Mouse (Mus musculus) stomach, embryonic 14.5 days (tissue): Measurements from ENCODE around the gene Gm21969. TPM values are rescaled to one million over a fixed set of nuclear protein-coding genes. Genes with fewer than 3 reads are reported as not detected.
A peak's percentile ranks its signal among the peaks of the same experiment; 100 is the strongest.

Experiments
- ATAC-seq: fragments of 200-750 bp; cut with Nextera tagmentation; 2 replicates; pipeline ENCODE4 v1.8.0; 2017; ENCODE audit warnings: low read depth, moderate TSS enrichment; ENCODE audit not compliant: insufficient number of reproducible peaks, insufficient read depth, low FRiP score
- H3K27ac ChIP-seq: fragments of 300-500 bp; sonication (generic); 2 replicates; pipeline ENCODE4 v1.5.1; 2014; ENCODE audit warnings: mild to moderate bottlenecking, low read length, moderate library complexity, mixed read lengths
- H3K27me3 ChIP-seq: fragments of 300-500 bp; sonication (generic); 2 replicates; pipeline ENCODE4 v1.6.1; 2014; ENCODE audit warnings: low read length, control low read depth, mixed read lengths; ENCODE audit not compliant: control insufficient read depth, insufficient read depth
- H3K36me3 ChIP-seq: fragments of 300-500 bp; sonication (generic); 2 replicates; pipeline ENCODE4 v1.6.1; 2014; ENCODE audit warnings: mild to moderate bottlenecking, control low read depth, low read length, moderate library complexity, mixed read lengths; ENCODE audit not compliant: control insufficient read depth, insufficient read depth
- H3K4me1 ChIP-seq: fragments of 300-500 bp; sonication (generic); 2 replicates; pipeline ENCODE4 v1.6.1; 2014; ENCODE audit warnings: low read length, control low read depth, mixed read lengths; ENCODE audit not compliant: control insufficient read depth, insufficient read depth
- H3K4me2 ChIP-seq: fragments of 300-500 bp; sonication (generic); replicated peaks from 2 replicates; pipeline ENCODE4 v1.6.1; 2014; ENCODE audit warnings: low read depth, low read length, control low read depth
- H3K4me3 ChIP-seq: fragments of 300-500 bp; sonication (generic); 2 replicates; pipeline ENCODE4 v1.5.1; 2014; ENCODE audit warnings: low read depth, low read length, control low read depth
- H3K9ac ChIP-seq: fragments of 300-500 bp; sonication (generic); replicated peaks from 2 replicates; pipeline ENCODE4 v1.6.1; 2014; ENCODE audit warnings: low read depth, mild to moderate bottlenecking, control low read depth, low read length, moderate library complexity, mixed read lengths
- H3K9me3 ChIP-seq: fragments of 300-500 bp; sonication (generic); 2 replicates; pipeline ENCODE4 v1.6.1; 2016; ENCODE audit warnings: low read depth, low read length, control low read depth; ENCODE audit not compliant: control insufficient read depth
- WGBS: fragments of 180-500 bp; shearing (Covaris S2); extraction: QIAGEN DNeasy Blood & Tissue Kit; methylation state at CpG from one replicate; pipeline ENCODE4 v1.1.7; 2014; 5-methylcytosine and 5-hydroxymethylcytosine counted together
- polyA plus RNA-seq: library from polyadenylated mRNA; unstranded; fragments of >200 nt; fragmentation: Nextera tagmentation; extraction: Ambion mirVana; gene quantifications from 2 replicates; pipeline ENCODE4 v1.2.1, GENCODE M21; 2014

The Gm21969 gene
- polyA plus RNA-seq, 1 experiment from 2014 or later = not detected

DNA sequence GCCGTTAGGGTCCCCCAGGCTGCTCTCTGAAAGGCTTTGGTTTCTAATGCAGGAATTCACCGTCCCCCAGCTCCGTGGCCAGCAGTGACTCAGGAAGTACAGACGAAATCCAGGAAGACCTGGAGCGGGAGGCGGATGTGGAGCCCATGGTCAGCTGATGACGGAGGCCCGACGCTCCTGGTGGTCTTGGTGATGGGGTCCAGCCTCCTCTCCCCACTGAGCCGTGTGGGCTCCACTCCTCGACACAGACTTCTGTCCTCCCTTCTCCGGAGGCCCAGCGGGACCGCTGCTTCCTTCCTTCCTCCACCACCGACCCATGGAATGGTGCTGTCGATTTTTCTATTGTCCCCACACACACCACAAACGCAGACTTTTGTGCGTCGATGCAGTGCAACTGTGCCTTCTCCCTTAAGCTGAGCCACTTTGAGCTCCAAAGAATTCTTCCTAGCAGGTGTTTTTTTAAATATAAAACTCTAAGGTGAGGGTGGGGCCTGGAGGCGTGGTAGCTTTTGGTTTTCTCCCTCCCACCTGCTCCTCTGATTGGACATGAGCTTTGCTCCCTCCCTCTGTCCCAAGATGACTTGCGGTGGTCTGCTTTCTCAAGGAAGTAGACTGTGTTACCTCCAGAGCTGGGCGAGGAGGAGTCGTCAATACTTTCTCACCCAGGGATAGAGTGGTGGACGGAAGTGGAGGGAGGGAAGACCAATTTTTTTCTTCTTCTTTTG is 13.5 kb downstream of the Gm21969 start:
- H3K4me1 ChIP-seq = no peaks in the 10 kb centered on the region
- peak overlapping the region; percentile 69; the same call in 1 of the 2 replicates for H3K27ac ChIP-seq
- no peaks in the 10 kb centered on the region for H3K27me3 ChIP-seq
- peak overlapping the region; percentile 37 for H3K9ac ChIP-seq
- ATAC-seq = peak; percentile 86
- peaks cover 19% of the 10 kb centered on the region for H3K36me3 ChIP-seq
- H3K9me3 ChIP-seq = 0 out of 2 replicates have a peak, but pooled peaks cover 4% of the 10 kb centered on the region
- H3K4me3 ChIP-seq = peak overlapping the region; percentile 32
- H3K4me2 ChIP-seq = peak overlapping the region; percentile 50
- WGBS = 14% methylated on average over 24 of the region's 24 CpGs

DNA sequence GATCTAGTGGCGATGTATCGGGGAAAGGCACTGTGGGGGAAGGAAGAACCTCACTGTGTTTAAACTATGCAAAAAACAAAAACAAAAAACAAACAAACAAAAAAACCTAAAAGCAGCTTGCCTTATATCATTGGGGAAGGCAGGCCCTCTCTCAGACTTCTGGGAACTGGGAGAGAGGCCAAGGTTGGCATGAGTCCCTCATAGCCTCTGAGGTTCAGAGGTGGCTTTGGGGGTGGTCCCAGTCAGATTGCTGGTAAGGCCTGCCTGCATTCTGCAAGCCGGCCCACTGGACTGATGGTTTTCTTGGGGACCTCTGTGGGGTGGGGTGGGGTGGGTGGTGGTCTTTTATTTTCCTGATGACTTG is 14.0 kb downstream of the Gm21969 start:
- 45% methylated on average over 3 of the region's 3 CpGs for WGBS
- H3K27me3 ChIP-seq = no peaks in the 10 kb centered on the region
- 0 out of 2 replicates have a peak, but pooled peaks cover 4% of the 10 kb centered on the region for H3K9me3 ChIP-seq
- peak overlapping the region; percentile 21; the same call in 1 of the 2 replicates for H3K27ac ChIP-seq
- H3K9ac ChIP-seq = no peak overlapping the region
- peak overlapping the region; percentile 32; the same call in 1 of the 2 replicates for H3K4me3 ChIP-seq
- peaks cover 19% of the 10 kb centered on the region for H3K36me3 ChIP-seq
- 0 out of 2 replicates have a peak overlapping the region, but pooled peaks have one; percentile 8 for H3K4me2 ChIP-seq
- no peaks in the 10 kb centered on the region for H3K4me1 ChIP-seq
- no peak for ATAC-seq

DNA sequence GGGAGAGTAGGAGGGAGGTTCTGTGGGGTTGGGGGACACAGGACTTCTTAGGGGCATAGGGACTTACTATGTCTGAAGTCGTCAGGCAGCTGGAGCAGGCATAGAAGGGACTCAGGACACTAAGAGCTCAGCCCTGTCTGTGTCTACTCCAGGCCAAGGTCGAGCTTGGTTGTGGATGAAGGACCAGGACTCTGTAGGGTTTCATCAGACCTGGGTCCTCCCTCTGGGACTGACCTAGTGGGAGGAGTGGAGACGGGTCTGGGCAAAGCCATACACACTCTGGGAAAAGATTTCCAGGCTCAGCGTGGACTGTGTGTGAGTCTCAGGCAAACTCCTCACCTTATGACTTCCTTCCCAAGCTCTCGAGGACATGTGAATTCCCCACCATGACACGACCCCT is 16.8 kb downstream of the Gm21969 start:
- H3K9ac ChIP-seq = no peak overlapping the region
- H3K27me3 ChIP-seq = no peaks in the 10 kb centered on the region
- H3K4me1 ChIP-seq = peaks cover 15% of the 10 kb centered on the region; the same call in 1 of the 2 replicates
- H3K27ac ChIP-seq = no peak overlapping the region
- no peak overlapping the region for H3K4me2 ChIP-seq
- no peak overlapping the region for H3K4me3 ChIP-seq
- ATAC-seq = no peak
- H3K36me3 ChIP-seq = peaks cover 3% of the 10 kb centered on the region
- 71% methylated on average over 6 of the region's 6 CpGs for WGBS
- H3K9me3 ChIP-seq = no peaks in the 10 kb centered on the region

DNA sequence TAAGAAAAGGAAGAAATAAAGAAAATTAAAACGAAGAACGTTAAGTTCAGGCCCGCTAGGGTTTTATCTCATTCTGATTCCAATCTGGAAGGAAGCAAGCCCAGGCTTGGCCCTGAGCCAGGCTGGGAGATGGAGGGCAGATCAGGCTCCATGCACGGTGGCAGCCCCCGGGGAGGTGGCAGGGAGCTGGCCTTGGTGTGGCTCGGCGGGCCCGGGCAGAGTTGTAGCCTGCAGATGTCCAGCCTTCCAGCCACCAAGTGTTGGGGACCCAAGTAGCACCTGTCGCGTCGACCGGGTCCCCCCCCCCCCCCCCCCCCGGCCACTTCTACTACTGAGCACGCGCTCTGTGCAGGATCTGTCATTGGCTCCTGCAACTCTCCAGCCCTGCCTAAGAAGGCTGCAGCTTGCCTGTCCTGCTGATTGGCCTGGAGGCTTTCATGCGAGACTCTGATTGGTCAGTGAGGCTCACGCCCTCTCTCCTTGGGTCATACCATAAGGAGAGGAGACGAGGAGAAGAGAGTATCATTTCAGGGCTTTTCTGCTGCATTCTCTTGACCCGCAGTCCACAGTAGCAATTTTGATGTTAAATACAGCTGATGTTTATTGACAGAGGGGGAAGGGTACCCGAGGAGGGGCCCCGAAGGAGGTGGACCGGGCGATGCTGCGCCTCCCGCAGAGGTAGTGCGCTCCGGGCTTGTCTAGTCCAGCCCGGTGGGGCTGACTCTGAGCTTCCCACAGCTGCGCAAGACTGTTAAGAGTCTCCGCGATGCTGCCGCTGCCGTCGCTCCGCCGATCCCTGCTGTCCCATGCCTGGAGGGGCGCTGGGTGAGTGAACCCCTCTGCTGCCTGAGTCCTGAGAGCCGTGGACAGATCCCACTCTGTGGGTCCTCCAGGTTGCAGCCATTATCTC is 19.6 kb downstream of the Gm21969 start, which contains the start of gene Aldh4a1:
TSS of gene Aldh4a1 (plus strand) at position 494 of the 910 bp plus-strand sequence.
- H3K4me1 ChIP-seq = peaks cover 15% of the 10 kb centered on the region; the same call in 1 of the 2 replicates
- H3K27ac ChIP-seq = peak within 1 kb of the TSS; percentile 77
- H3K4me2 ChIP-seq = peak within 1 kb of the TSS; percentile 83
- no peaks in the 10 kb centered on the region for H3K27me3 ChIP-seq
- 1% methylated on average over 35 of the region's 38 CpGs for WGBS
- H3K4me3 ChIP-seq = peak within 1 kb of the TSS; percentile 66
- no peaks in the 10 kb centered on the region for H3K36me3 ChIP-seq
- peak; percentile 100 for ATAC-seq
- H3K9me3 ChIP-seq = no peaks in the 10 kb centered on the region
- peak within 1 kb of the TSS; percentile 47 for H3K9ac ChIP-seq

DNA sequence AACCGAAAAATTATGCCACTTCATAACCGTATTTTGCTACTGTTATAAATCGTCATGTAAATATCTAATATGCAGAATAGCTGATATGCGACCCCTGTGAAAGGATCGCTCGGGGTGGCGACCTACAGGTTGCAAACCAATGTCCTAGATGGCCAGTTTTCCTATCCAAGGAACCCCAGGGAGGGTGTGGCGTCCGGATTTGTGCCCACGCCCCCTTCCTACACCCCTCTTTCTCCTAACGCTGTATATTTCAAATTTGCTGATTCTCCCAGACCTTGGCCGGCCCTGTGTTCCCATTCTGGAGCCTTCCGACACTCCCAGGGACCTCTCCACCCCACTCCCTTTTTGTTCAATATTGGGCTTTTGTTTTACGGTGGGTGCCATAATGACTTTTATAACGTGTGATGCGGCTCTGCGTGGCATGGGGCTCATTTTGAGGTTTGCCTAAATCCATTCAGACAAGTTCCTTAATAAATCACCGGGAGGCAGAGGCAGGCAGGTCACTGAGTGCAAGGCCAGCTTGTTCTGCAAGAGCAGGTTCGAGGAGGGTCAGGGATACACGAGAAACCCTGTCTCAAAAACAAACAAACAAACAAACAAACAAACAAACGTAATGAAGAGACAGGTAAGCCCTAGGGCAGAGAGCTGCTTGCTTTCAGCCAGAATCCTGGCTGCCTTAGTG is 20.6 kb downstream of the Gm21969 start:
- Histone ChIP-seq H3K36me3 (no peaks in the 10 kb centered on the region), H3K9ac (peak overlapping the region; percentile 47), H3K4me1 (peaks cover 15% of the 10 kb centered on the region; the same call in 1 of the 2 replicates), H3K4me2 (peak overlapping the region; percentile 83), H3K9me3 (no peaks in the 10 kb centered on the region), H3K4me3 (peak overlapping the region; percentile 66), H3K27ac (no peak overlapping the region), H3K27me3 (no peaks in the 10 kb centered on the region)
- ATAC-seq = no peak
- WGBS = 20% methylated on average over 21 of the region's 21 CpGs

DNA sequence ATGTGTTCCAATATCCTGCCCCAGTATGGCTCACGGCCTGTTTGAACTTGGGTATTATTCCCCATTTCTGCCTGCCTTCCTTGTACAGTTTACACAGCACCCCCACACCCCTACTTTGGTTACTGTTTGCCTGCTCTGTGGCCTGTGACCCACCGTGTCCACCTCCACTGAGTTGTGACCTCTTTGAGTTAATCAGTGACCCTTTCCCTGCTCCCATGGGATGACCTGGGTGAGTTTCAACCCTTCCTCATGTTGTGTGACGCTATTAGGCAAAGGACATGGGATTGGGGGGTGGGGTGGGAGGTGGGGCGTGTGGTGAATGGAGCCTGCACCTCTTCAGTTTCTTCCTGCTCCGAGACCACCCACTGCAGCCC is 21.1 kb downstream of the Gm21969 start:
- H3K9me3 ChIP-seq = no peaks in the 10 kb centered on the region
- peak overlapping the region; percentile 83 for H3K4me2 ChIP-seq
- no peak overlapping the region; the same call in 1 of the 2 replicates for H3K27ac ChIP-seq
- H3K9ac ChIP-seq = no peak overlapping the region; the same call in 1 of the 2 replicates
- WGBS = 52% methylated on average over 5 of the region's 5 CpGs
- no peak for ATAC-seq
- no peaks in the 10 kb centered on the region for H3K36me3 ChIP-seq
- H3K27me3 ChIP-seq = no peaks in the 10 kb centered on the region
- peaks cover 15% of the 10 kb centered on the region; the same call in 1 of the 2 replicates for H3K4me1 ChIP-seq
- peak overlapping the region; percentile 66; the same call in 1 of the 2 replicates for H3K4me3 ChIP-seq

DNA sequence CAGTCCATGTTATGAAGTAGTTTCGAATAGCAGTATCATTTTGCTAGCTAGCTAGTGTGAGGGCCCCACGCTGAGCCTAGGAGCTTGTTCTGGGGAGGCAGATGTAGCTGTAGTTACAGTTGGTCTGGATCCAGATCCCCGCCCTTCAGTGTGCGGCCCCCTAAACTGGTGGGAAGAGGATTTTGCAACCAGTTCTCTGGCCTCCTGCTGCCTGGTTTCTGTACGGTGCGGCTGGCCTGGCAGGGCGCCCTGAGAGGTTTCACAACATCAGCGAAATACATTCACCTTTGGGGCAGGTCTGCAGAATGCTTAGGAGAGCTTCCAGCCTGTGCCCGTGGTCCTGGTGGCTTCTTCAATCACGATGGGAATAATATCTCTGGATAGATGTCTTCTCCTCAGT is 21.7 kb downstream of the Gm21969 start:
- peak overlapping the region; percentile 83; the same call in 1 of the 2 replicates for H3K4me2 ChIP-seq
- H3K4me1 ChIP-seq = peaks cover 15% of the 10 kb centered on the region; the same call in 1 of the 2 replicates
- H3K27me3 ChIP-seq = no peaks in the 10 kb centered on the region
- no peak for ATAC-seq
- WGBS = 54% methylated on average over 10 of the region's 10 CpGs
- no peak overlapping the region for H3K4me3 ChIP-seq
- H3K27ac ChIP-seq = no peak overlapping the region; the same call in 1 of the 2 replicates
- H3K9ac ChIP-seq = no peak overlapping the region
- no peaks in the 10 kb centered on the region for H3K36me3 ChIP-seq
- no peaks in the 10 kb centered on the region for H3K9me3 ChIP-seq

DNA sequence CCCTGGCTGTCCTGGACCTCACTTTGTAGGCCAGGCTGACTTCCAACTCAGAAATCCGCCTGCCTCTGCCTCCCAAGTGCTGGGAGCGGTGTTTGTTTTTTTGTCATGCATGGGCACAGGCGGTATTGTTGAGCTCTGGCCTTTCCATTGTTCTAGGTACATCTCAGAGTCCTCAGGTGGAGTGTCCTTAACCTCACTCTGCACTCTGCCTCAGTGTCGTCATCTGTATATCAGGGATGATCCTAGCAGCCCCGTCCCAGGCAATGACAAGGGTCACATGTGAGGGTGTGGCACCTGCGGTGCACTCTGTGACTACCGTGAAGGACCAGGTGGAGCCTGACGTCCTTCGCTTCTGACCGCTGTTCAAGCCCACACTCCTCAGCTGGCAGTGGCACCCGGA is 24.4 kb downstream of the Gm21969 start:
- no peaks in the 10 kb centered on the region for H3K36me3 ChIP-seq
- no peaks in the 10 kb centered on the region for H3K27me3 ChIP-seq
- H3K9ac ChIP-seq = no peak overlapping the region
- no peak overlapping the region for H3K4me3 ChIP-seq
- no peaks in the 10 kb centered on the region for H3K9me3 ChIP-seq
- no peak for ATAC-seq
- 90% methylated on average over 11 of the region's 11 CpGs for WGBS
- H3K4me1 ChIP-seq = peaks cover 15% of the 10 kb centered on the region; the same call in 1 of the 2 replicates
- H3K4me2 ChIP-seq = no peak overlapping the region
- H3K27ac ChIP-seq = no peak overlapping the region
